Mouse (Mus musculus) CH12.LX (cell line): ENCODE results near the gene Zfp507. TPM values are rescaled to one million over a fixed set of nuclear protein-coding genes. Genes with fewer than 3 reads are reported as not detected.

ENCODE experiments used
- DNase-seq: peaks from one replicate; pipeline ENCODE4 v3.0.0-alpha.2; 2013; ENCODE audit errors: extremely low read depth
- H3K27ac ChIP-seq: 2 replicates; pipeline ENCODE4 v1.5.1; 2012; ENCODE audit warnings: low read depth, mild to moderate bottlenecking, control low read depth, moderate library complexity; ENCODE audit not compliant: insufficient read depth
- H3K27me3 ChIP-seq: replicated peaks from 2 replicates; pipeline ENCODE3; 2012; ENCODE audit warnings: inconsistent platforms
- H3K36me3 ChIP-seq, 2 experiments: replicated peaks in 1 of 2; 2 replicates each; pipeline versions ENCODE3 to v1.6.1; 2012; ENCODE audit warnings: inconsistent platforms in 1 of 2, low read length in 1 of 2, mild to moderate bottlenecking in 1 of 2, mixed read lengths in 1 of 2, moderate library complexity in 1 of 2; ENCODE audit not compliant: control insufficient read depth in 1 of 2, insufficient read depth in 1 of 2
- H3K4me1 ChIP-seq, 2 experiments: 2 replicates each; pipeline ENCODE4 v1.6.1; 2012; ENCODE audit warnings: inconsistent platforms in 1 of 2, moderate library complexity in 1 of 2; ENCODE audit not compliant: insufficient read depth in 2 of 2, control insufficient read depth in 1 of 2
- H3K4me2 ChIP-seq: 2 replicates; pipeline ENCODE4 v1.6.1; 2012; ENCODE audit warnings: low read depth, mild to moderate bottlenecking, control low read depth; ENCODE audit not compliant: poor library complexity, insufficient read depth, severe bottlenecking
- H3K4me3 ChIP-seq, 3 experiments: fragments of 150-350 bp in 1 of 3; sonication (generic) in 1 of 3; replicated peaks in 1 of 3; 2 replicates each; pipeline versions ENCODE3 to v1.5.1; 2011 to 2012; ENCODE audit warnings: low read depth in 2 of 3, low read length in 2 of 3, mild to moderate bottlenecking in 2 of 3, moderate library complexity in 2 of 3, control low read depth in 1 of 3, improper control_type of control experiment in 1 of 3, inconsistent platforms in 1 of 3, mixed read lengths in 1 of 3; ENCODE audit not compliant: poor library complexity in 1 of 3
- H3K79me2 ChIP-seq: replicated peaks from 2 replicates; pipeline ENCODE4 v1.6.1; 2012; ENCODE audit warnings: mild to moderate bottlenecking, moderate library complexity; ENCODE audit not compliant: control insufficient read depth, poor library complexity, insufficient read depth, severe bottlenecking; ENCODE audit errors: extremely low read depth
- H3K9ac ChIP-seq: 2 replicates; pipeline ENCODE4 v1.6.1; 2012; ENCODE audit warnings: low read depth, mild to moderate bottlenecking, control low read depth, moderate library complexity; ENCODE audit not compliant: insufficient read depth
- H3K9me3 ChIP-seq: replicated peaks from 2 replicates; pipeline ENCODE3; 2012; ENCODE audit warnings: low read length, inconsistent platforms, mixed read lengths
- BHLHE40 ChIP-seq: IDR thresholded peaks from 2 replicates; pipeline ENCODE4 v1.6.1; 2011; ENCODE audit warnings: mild to moderate bottlenecking, low read depth, low read length, improper control_type of control experiment
- EP300 ChIP-seq: IDR thresholded peaks from 2 replicates; pipeline ENCODE4 v1.6.1; 2011; ENCODE audit warnings: low read length, improper control_type of control experiment
- ETS1 ChIP-seq: conservative IDR thresholded peaks from 2 replicates; pipeline ENCODE4 v1.6.1; 2012; ENCODE audit warnings: low read depth, mild to moderate bottlenecking, inconsistent platforms, low read length, improper control_type of control experiment, moderate library complexity
- GABPA ChIP-seq: IDR thresholded peaks from 2 replicates; pipeline ENCODE4 v1.6.1; 2012; ENCODE audit warnings: low read depth, low read length, improper control_type of control experiment, inconsistent platforms; ENCODE audit not compliant: insufficient replicate concordance
- HCFC1 ChIP-seq: IDR thresholded peaks from 2 replicates; pipeline ENCODE4 v1.6.1; 2012; ENCODE audit warnings: low read depth, mild to moderate bottlenecking, inconsistent platforms, low read length, improper control_type of control experiment
- IRF4 ChIP-seq: IDR thresholded peaks from 2 replicates; pipeline ENCODE4 v1.6.1; 2014; ENCODE audit warnings: low read depth, mild to moderate bottlenecking, inconsistent platforms, low read length, improper control_type of control experiment
- JUN ChIP-seq: IDR thresholded peaks from 2 replicates; pipeline ENCODE4 v1.6.1; 2011; ENCODE audit warnings: low read depth, mild to moderate bottlenecking, low read length, improper control_type of control experiment, moderate library complexity; ENCODE audit not compliant: insufficient read depth
- JUND ChIP-seq: conservative IDR thresholded peaks from 2 replicates; pipeline ENCODE4 v1.6.1; 2011; ENCODE audit warnings: low read depth, low read length, improper control_type of control experiment
- KAT2A ChIP-seq: IDR thresholded peaks from 2 replicates; pipeline ENCODE4 v1.6.1; 2012; ENCODE audit warnings: low read length, improper control_type of control experiment, inconsistent platforms; ENCODE audit not compliant: insufficient replicate concordance
- MAZ ChIP-seq: IDR thresholded peaks from 2 replicates; pipeline ENCODE4 v1.6.1; 2012; ENCODE audit warnings: low read depth, mild to moderate bottlenecking, inconsistent platforms, low read length, improper control_type of control experiment, moderate library complexity
- MYC ChIP-seq: IDR thresholded peaks from 2 replicates; pipeline ENCODE4 v1.6.1; 2011; ENCODE audit warnings: low read depth, mild to moderate bottlenecking, improper control_type of control experiment, low read length
- NELFE ChIP-seq: IDR thresholded peaks from 2 replicates; pipeline ENCODE4 v1.6.1; 2011; ENCODE audit warnings: low read depth, low read length, improper control_type of control experiment
- NRF1 ChIP-seq: IDR thresholded peaks from 2 replicates; pipeline ENCODE4 v1.6.1; 2014; ENCODE audit warnings: low read depth, mild to moderate bottlenecking, inconsistent platforms, low read length, improper control_type of control experiment, moderate library complexity
- PAX5 ChIP-seq: IDR thresholded peaks from 2 replicates; pipeline ENCODE4 v1.6.1; 2012; ENCODE audit warnings: low read length, inconsistent platforms, mixed read lengths
- POLR2AphosphoS2 ChIP-seq: IDR thresholded peaks from 2 replicates; pipeline ENCODE4 v1.6.1; 2011; ENCODE audit warnings: low read depth, low read length, improper control_type of control experiment
- SIN3A ChIP-seq: IDR thresholded peaks from 2 replicates; pipeline ENCODE4 v1.6.1; 2012; ENCODE audit warnings: low read length, improper control_type of control experiment, inconsistent platforms
- SMC3 ChIP-seq: IDR thresholded peaks from 2 replicates; pipeline ENCODE4 v1.6.1; 2011; ENCODE audit warnings: low read depth, low read length, improper control_type of control experiment
- TBP ChIP-seq: conservative IDR thresholded peaks from 2 replicates; pipeline ENCODE4 v1.6.1; 2011; ENCODE audit warnings: low read depth, low read length, improper control_type of control experiment
- UBTF ChIP-seq: IDR thresholded peaks from 2 replicates; pipeline ENCODE4 v1.6.1; 2012; ENCODE audit warnings: low read depth, mild to moderate bottlenecking, inconsistent platforms, low read length, improper control_type of control experiment, moderate library complexity
- USF1 ChIP-seq: IDR thresholded peaks from 2 replicates; pipeline ENCODE4 v1.6.1; 2014; ENCODE audit warnings: low read depth, mild to moderate bottlenecking, inconsistent platforms, low read length, improper control_type of control experiment
- ZC3H11A ChIP-seq: IDR thresholded peaks from 2 replicates; pipeline ENCODE4 v1.6.1; 2012; ENCODE audit warnings: low read depth, mild to moderate bottlenecking, inconsistent platforms, low read length, improper control_type of control experiment
- ZKSCAN1 ChIP-seq: IDR thresholded peaks from 2 replicates; pipeline ENCODE4 v1.6.1; 2012; ENCODE audit warnings: low read depth, inconsistent platforms, low read length, improper control_type of control experiment, borderline replicate concordance
- ZNF384 ChIP-seq: IDR thresholded peaks from 2 replicates; pipeline ENCODE4 v1.6.1; 2012; ENCODE audit warnings: low read depth, low read length, improper control_type of control experiment, inconsistent platforms
- dilution Hi-C: fragments of 300-500 bp; cut with MboI; formaldehyde crosslinking; loops from 2 replicates; pipeline ENCODE4 v1.14.3; 2020; ENCODE audit warnings: low sequenced_read_pairs; ENCODE audit not compliant: extremely low pct_unique_long_range_greater_than_20kb, extremely low pct_ligation_motif_present
- in situ Hi-C: fragments of 300-500 bp; cut with MboI; formaldehyde crosslinking; loops from 3 replicates; pipeline ENCODE4 v1.14.3; 2019; ENCODE audit warnings: low sequenced_read_pairs, low pct_ligation_motif_present, low pct_unique_long_range_greater_than_20kb, mixed read lengths
- polyA plus RNA-seq: library from polyadenylated mRNA; unstranded; fragments of >175 nt; gene quantifications from 2 replicates; pipeline ENCODE4 v1.2.1, GENCODE M21; 2012; ENCODE audit warnings: low read depth; ENCODE audit not compliant: insufficient read length
- total RNA-seq, 2 experiments: library from RNA; depleted of rRNA; stranded (reverse); fragments of 300-350 nt in 1 of 2; fragments of >200 nt in 1 of 2; gene quantifications; 2 replicates each; pipeline ENCODE4 v1.2.3; 2012 to 2014

Zfp507 gene
- total and polyA plus RNA-seq, 3 experiments = 10.4 to 19.8 (median 19.5) TPM

GRCm38 (mm10) chr7:35774127-35774526 is 28.7 kb downstream of the Zfp507 start:
- Histone ChIP-seq H3K79me2 (no peaks in the 10 kb centered on the region; the same call in 1 of the 2 replicates), H3K36me3 (peaks cover 47 to 74% of the 10 kb centered on the region in 2 experiments), H3K9me3 (no peaks in the 10 kb centered on the region), H3K9ac (no peak overlapping the region), H3K4me3 (no peak overlapping the region), H3K27ac (no peak overlapping the region), H3K27me3 (no peaks in the 10 kb centered on the region), H3K4me1 (peaks cover 0 to 9% of the 10 kb centered on the region in 2 experiments; a peak in 2 of 4 replicates), H3K4me2 (no peak overlapping the region)
- dilution Hi-C loops (no loop called here), in situ Hi-C loops (no loop called here)
- TF ChIP-seq KAT2A = no peak
- TF ChIP-seq USF1 = no peak
- TF ChIP-seq UBTF = no peak
- TF ChIP-seq ETS1 = no peak
- no peak for TF ChIP-seq SIN3A
- TF ChIP-seq ZNF384 = no peak
- TF ChIP-seq POLR2AphosphoS2 = no peak
- TF ChIP-seq JUND = no peak
- TF ChIP-seq NRF1 = no peak
- no peak for TF ChIP-seq GABPA
- no peak for TF ChIP-seq ZKSCAN1
- no peak for TF ChIP-seq PAX5
- no peak for TF ChIP-seq TBP
- no peak for TF ChIP-seq JUN
- no peak for DNase-seq

- H3K9me3 ChIP-seq = no peaks in the 10 kb centered on the region
- TF ChIP-seq SMC3 = no peak
- no peak for TF ChIP-seq BHLHE40
- TF ChIP-seq HCFC1 = no peak
- TF ChIP-seq JUN = no peak
- no peak for TF ChIP-seq NELFE
- no peak for TF ChIP-seq MYC
- TF ChIP-seq IRF4 = no peak
- TF ChIP-seq JUND = no peak
- no peak for TF ChIP-seq EP300
- no peak for TF ChIP-seq ZNF384
- TF ChIP-seq MAZ = no peak
- TF ChIP-seq KAT2A = no peak
- TF ChIP-seq ZC3H11A = no peak
- TF ChIP-seq PAX5 = no peak
- TF ChIP-seq ETS1 = no peak
- no peak for TF ChIP-seq GABPA
- no peak for TF ChIP-seq USF1
- H3K27ac ChIP-seq = no peak overlapping the region
- peaks cover 0 to 9% of the 10 kb centered on the region in 2 experiments; a peak in 2 of 4 replicates for H3K4me1 ChIP-seq
- no peak for DNase-seq
- no peak overlapping the region for H3K4me3 ChIP-seq
- in situ Hi-C loops (no loop called here), dilution Hi-C loops (no loop called here)
- H3K36me3 ChIP-seq = peaks cover 40 to 60% of the 10 kb centered on the region in 2 experiments
- no peak overlapping the region for H3K9ac ChIP-seq
- no peaks in the 10 kb centered on the region for H3K27me3 ChIP-seq
- H3K79me2 ChIP-seq = no peaks in the 10 kb centered on the region; the same call in 1 of the 2 replicates
- no peak overlapping the region for H3K4me2 ChIP-seq
These were observed 30.5 kb downstream of the Zfp507 start for GRCm38 (mm10) chr7:35772347-35772746.
